Mouse (Mus musculus): ENCODE measurements around the gene Tmem97. TPM values are rescaled to one million over a fixed set of nuclear protein-coding genes. Genes with fewer than 3 reads are reported as not detected.

Gene Tmem97
- polyA plus RNA-seq, 1 experiment from 2014 or later = 43.1 TPM

DNA sequence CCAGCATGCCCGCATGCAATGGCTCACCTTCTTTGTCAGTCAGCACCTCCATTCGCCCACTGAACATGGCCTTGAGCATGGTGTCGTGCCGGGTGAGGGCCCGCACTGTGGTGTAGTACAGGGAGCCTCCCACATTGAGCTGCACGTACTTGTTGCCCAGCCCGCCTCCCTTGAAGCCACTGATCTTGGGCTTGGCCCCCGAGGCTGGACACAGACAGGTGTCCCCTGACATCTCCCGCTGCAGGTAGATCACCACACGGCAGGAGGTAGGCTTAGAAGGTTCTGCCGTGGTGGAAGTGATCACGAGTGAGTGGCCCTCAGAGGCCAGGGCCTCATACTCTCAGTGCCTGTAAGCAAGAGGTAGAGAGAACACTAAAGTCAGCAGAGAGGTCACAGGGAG lies 20.6 kb downstream of the Tmem97 start:
- Histone ChIP-seq H3K4me1 (peaks cover 15% of the 10 kb centered on the region), H3K9me3 (replicated peaks) (no peaks in the 10 kb centered on the region), H3K27me3 (replicated peaks) (no peaks in the 10 kb centered on the region), H3K9ac (replicated peaks) (no peak overlapping the region), H3K4me3 (replicated peaks) (no peak overlapping the region), H3K4me2 (no peak overlapping the region), H3K36me3 (peaks cover 52% of the 10 kb centered on the region), H3K27ac (replicated peaks) (no peak overlapping the region)
- ATAC-seq (ENCODE audit: low FRiP score) = no peak
- WGBS = 92% methylated on average over 12 of the region's 12 CpGs

DNA sequence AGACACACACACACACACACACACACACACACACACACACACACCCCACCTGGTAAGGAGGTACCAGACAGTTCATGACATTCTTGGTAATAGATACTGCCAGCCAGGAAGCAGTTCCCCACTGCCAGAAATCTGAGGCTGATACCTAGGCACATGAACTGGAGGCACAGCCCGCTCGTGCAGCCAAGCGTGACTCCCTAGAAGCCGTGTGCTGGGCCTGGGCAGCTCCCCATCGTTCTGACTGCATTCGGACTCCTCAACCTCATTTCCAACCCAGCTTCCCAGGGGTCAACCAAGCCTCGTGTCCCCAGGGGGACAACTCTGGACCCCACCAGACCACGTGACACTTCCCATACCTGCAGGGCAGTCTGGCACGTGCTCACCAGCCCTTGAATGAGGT lies 21.9 kb downstream of the Tmem97 start:
- H3K4me1 ChIP-seq = 0 out of 2 replicates have a peak, but pooled peaks cover 6% of the 10 kb centered on the region
- H3K36me3 ChIP-seq = peaks cover 65% of the 10 kb centered on the region
- no peak overlapping the region for H3K9ac ChIP-seq (replicated peaks)
- ATAC-seq (ENCODE audit: low FRiP score) = no peak
- H3K27ac ChIP-seq (replicated peaks) = no peak overlapping the region
- H3K4me2 ChIP-seq = no peak overlapping the region
- no peaks in the 10 kb centered on the region for H3K27me3 ChIP-seq (replicated peaks)
- WGBS = 86% methylated on average over 9 of the region's 9 CpGs
- no peak overlapping the region for H3K4me3 ChIP-seq (replicated peaks)
- no peaks in the 10 kb centered on the region for H3K9me3 ChIP-seq (replicated peaks)

DNA sequence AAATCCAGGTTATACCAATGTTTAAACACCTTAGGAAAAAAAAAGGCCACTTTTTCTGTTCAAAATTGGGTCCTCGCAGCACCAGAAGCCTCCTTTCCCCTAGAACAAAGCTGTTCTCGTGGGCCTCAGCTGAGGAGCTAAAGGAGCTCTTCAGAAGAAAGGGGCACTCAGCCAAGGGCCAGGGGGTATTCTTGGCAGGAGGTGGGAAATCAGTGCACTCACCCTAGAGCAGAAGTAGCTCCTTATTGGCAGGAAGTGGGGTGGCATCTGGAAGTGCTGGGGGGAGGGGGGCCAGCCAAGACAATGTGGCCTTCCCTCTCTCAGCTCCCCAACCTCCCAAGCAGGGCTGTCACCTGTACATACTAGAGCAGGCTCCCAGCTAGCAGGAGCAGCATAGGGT lies 25.7 kb downstream of the Tmem97 start:
- Histone ChIP-seq H3K9me3 (replicated peaks) (no peaks in the 10 kb centered on the region), H3K27me3 (replicated peaks) (no peaks in the 10 kb centered on the region), H3K4me1 (no peaks in the 10 kb centered on the region), H3K27ac (replicated peaks) (no peak overlapping the region), H3K36me3 (peaks cover 98% of the 10 kb centered on the region), H3K4me3 (replicated peaks) (no peak overlapping the region), H3K9ac (replicated peaks) (no peak overlapping the region), H3K4me2 (no peak overlapping the region)
- no peak for ATAC-seq (ENCODE audit: low FRiP score)
- WGBS = 77% methylated on average over 2 of the region's 2 CpGs

GRCm38 (mm10) chr11:78523241-78523955 lies 27.2 kb downstream of the Tmem97 start:
- Histone ChIP-seq H3K4me3 (replicated peaks) (no peak overlapping the region), H3K4me2 (no peak overlapping the region), H3K9me3 (replicated peaks) (no peaks in the 10 kb centered on the region), H3K9ac (replicated peaks) (no peak overlapping the region), H3K36me3 (peaks cover 99% of the 10 kb centered on the region), H3K27me3 (replicated peaks) (no peaks in the 10 kb centered on the region), H3K27ac (replicated peaks) (peak overlapping the region; percentile 54), H3K4me1 (no peaks in the 10 kb centered on the region)
- 80% methylated on average over 9 of the region's 9 CpGs for WGBS
- no peak for ATAC-seq (ENCODE audit: low FRiP score)

- H3K4me1 ChIP-seq = no peaks in the 10 kb centered on the region
- H3K9ac ChIP-seq (replicated peaks) = no peak overlapping the region
- H3K27me3 ChIP-seq (replicated peaks) = no peaks in the 10 kb centered on the region
- 100% methylated on average over 1 of the region's 1 CpGs for WGBS
- peaks cover 98% of the 10 kb centered on the region for H3K36me3 ChIP-seq
- no peak overlapping the region for H3K4me3 ChIP-seq (replicated peaks)
- no peak for ATAC-seq (ENCODE audit: low FRiP score)
- no peak overlapping the region for H3K4me2 ChIP-seq
- peak overlapping the region; percentile 54 for H3K27ac ChIP-seq (replicated peaks)
- no peaks in the 10 kb centered on the region for H3K9me3 ChIP-seq (replicated peaks)
Measured at GRCm38 (mm10) chr11:78522481-78522997, 28.0 kb downstream of the Tmem97 start.

GRCm38 (mm10) chr11:78521880-78522279 lies 28.7 kb downstream of the Tmem97 start:
- no peak overlapping the region for H3K4me2 ChIP-seq
- H3K27ac ChIP-seq (replicated peaks) = 0 out of 2 replicates have a peak overlapping the region, but pooled peaks have one; percentile 54
- WGBS = 88% methylated on average over 3 of the region's 3 CpGs
- ATAC-seq (ENCODE audit: low FRiP score) = no peak
- peaks cover 93% of the 10 kb centered on the region for H3K36me3 ChIP-seq
- no peaks in the 10 kb centered on the region for H3K4me1 ChIP-seq
- H3K27me3 ChIP-seq (replicated peaks) = no peaks in the 10 kb centered on the region
- H3K9me3 ChIP-seq (replicated peaks) = no peaks in the 10 kb centered on the region
- H3K9ac ChIP-seq (replicated peaks) = no peak overlapping the region
- H3K4me3 ChIP-seq (replicated peaks) = no peak overlapping the region

- Histone ChIP-seq H3K4me3 (replicated peaks) (no peak overlapping the region), H3K4me2 (no peak overlapping the region), H3K27me3 (replicated peaks) (no peaks in the 10 kb centered on the region), H3K27ac (replicated peaks) (no peak overlapping the region), H3K36me3 (peaks cover 93% of the 10 kb centered on the region), H3K4me1 (peaks cover 5% of the 10 kb centered on the region; the same call in 1 of the 2 replicates), H3K9ac (replicated peaks) (no peak overlapping the region), H3K9me3 (replicated peaks) (no peaks in the 10 kb centered on the region)
- ATAC-seq (ENCODE audit: low FRiP score) = no peak
- WGBS = 91% methylated on average over 10 of the region's 10 CpGs
Measured at GRCm38 (mm10) chr11:78518931-78519330, 31.6 kb downstream of the Tmem97 start.

DNA sequence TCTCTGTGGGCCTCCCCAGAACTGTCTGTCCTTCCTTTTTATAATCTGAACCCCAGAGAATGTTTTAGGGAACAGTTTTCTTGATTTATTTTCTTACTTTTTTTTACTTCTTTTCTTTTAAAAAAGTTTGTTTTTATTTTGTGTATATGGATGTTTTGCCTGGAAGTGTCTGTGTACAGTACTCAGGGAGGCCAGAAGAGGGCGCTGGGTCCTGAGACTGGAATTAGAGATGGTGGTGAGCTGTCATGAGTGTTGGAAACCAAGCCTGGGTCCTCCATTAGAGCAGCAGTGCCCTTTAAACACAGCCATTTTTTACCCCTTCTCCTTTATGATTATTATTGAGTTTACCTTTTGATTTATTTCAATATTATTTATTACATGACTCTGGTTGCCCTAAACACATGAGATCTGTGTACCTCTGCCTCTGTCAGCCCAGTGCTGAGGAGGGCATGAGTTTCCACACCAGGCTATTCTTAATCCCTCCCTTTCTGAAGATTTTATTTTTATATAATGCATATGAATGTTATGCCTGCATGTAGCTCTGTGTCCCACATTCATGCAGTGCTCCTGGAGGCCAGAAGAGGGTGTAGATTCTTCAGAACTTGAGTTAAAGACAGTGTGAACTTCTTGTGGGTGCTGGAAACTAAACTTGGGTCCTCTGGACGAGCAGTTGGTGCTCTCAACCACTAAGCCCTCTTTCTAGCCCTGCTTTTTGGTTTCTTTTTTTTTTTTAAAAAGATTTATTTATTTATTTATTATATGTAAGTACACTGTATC lies 34.8 kb downstream of the Tmem97 start:
- ATAC-seq (ENCODE audit: low FRiP score) = no peak
- Histone ChIP-seq H3K4me3 (replicated peaks) (no peak overlapping the region), H3K9ac (replicated peaks) (no peak overlapping the region), H3K4me2 (no peak overlapping the region), H3K27ac (replicated peaks) (no peak overlapping the region), H3K27me3 (replicated peaks) (no peaks in the 10 kb centered on the region), H3K9me3 (replicated peaks) (no peaks in the 10 kb centered on the region), H3K4me1 (peaks cover 23% of the 10 kb centered on the region), H3K36me3 (peaks cover 63% of the 10 kb centered on the region)
- 77% methylated on average over 2 of the region's 2 CpGs for WGBS

GRCm38 (mm10) chr11:78513106-78513790 lies 37.3 kb downstream of the Tmem97 start:
- Histone ChIP-seq H3K4me3 (replicated peaks) (peak overlapping the region; percentile 79), H3K27ac (replicated peaks) (no peak overlapping the region), H3K9me3 (replicated peaks) (no peaks in the 10 kb centered on the region), H3K4me2 (peak overlapping the region; percentile 93), H3K27me3 (replicated peaks) (no peaks in the 10 kb centered on the region), H3K36me3 (peaks cover 50% of the 10 kb centered on the region), H3K9ac (replicated peaks) (peak overlapping the region; percentile 99), H3K4me1 (peaks cover 23% of the 10 kb centered on the region)
- 74% methylated on average over 3 of the region's 3 CpGs for WGBS
- ATAC-seq (ENCODE audit: low FRiP score) = no peak

DNA sequence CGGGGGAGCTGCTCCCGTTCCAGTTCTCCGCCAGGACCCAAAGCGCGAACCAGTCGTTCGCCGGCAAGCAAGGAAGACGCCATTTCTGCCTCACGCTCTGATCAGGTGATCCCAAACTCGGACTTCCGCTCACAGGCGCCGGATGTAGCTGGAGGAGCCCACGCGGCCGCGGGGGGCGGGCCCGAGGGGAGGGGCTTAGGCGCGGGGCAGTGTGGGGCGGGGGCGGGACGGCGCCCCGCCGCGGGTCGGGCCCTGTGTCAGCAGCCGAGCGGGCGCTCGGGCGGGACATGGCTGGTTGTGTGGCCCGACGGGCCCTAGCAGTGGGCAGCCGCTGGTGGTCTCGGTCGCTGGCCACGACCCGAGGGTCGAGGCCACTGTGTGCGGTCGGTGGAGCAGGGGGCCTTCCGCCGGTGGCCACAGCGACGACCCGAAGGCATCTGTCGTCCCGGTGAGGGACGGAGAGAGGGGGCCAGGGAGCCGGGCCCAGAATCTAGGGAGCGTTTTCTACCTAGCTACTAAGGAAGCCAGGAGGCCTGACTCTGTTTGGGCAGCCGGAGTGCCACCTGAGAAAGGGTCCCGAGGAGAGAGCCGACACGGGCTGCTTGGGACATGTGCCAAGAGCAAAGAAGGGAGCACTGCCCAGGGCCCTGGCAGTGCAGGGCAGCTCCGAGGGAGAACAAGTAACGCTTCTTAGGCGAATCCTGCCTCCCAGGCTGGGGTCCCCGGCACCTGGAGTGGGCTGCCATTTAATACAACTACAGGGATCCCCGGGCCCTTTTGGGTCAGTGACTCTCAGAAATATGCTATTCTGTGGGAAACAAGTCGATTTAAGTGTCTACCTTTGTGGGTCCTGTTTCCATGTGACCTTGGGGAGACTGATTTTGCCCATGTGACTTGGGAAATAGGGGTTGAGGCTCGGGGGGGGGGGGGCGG lies 38.3 kb downstream of the Tmem97 start, which contains the start of the genes Tmem199 and Poldip2:
TSS of gene Tmem199 (minus strand) at position 148 of the 933 bp plus-strand sequence.
TSS of gene Poldip2 (plus strand) at position 169 of the 933 bp plus-strand sequence.
- Histone ChIP-seq H3K27me3 (replicated peaks) (no peaks in the 10 kb centered on the region), H3K9me3 (replicated peaks) (no peaks in the 10 kb centered on the region), H3K4me2 (peak within 1 kb of the TSS; percentile 93), H3K36me3 (peaks cover 52% of the 10 kb centered on the region), H3K4me1 (peaks cover 23% of the 10 kb centered on the region), H3K4me3 (replicated peaks) (peak within 1 kb of the TSS; percentile 79), H3K27ac (replicated peaks) (peak within 1 kb of the TSS; percentile 88), H3K9ac (replicated peaks) (peak within 1 kb of the TSS; percentile 99)
- under 1% methylated on average over 63 of the region's 67 CpGs for WGBS
- peak; percentile 95 for ATAC-seq (ENCODE audit: low FRiP score)

Data from neural tube, embryonic 15.5 days (tissue).